Mouse (Mus musculus): Measurements from ENCODE around the gene Megf11.

Gene Megf11

GRCm38 (mm10) chr9:64600731-64601130 lies 215.3 kb downstream of the Megf11 start:
- no peak for DNase-seq (ENCODE audit: extremely low read depth, insufficient read length, low spot score)

- no peak for DNase-seq (ENCODE audit: extremely low read depth, insufficient read length, low spot score)
Measured at GRCm38 (mm10) chr9:64602895-64603294, 217.5 kb downstream of the Megf11 start.

DNA sequence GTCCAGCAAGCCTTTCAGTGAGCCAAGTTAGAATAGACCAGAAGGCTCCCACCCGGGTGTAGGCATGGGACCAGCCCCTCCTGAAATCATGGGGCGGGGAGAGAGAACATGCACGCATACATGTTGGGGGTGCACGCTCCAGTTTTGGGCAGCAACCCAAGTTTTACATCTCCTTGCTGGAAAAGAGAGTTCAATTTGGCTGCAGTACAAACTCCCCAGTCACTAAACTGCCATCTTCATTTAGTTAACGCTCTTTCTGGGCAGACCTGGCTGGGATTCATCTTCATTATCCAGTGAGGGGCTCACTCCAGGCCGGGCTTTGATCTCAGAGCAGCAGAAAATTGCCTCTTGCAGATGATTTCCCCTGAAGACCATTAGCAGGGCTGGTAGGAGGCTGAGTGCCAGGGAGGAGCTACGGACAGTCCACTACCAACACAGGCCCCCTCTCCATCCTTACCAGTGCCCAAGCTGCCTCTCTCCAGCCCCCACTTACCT lies 218.8 kb downstream of the Megf11 start:
- DNase-seq (ENCODE audit: extremely low read depth, insufficient read length, low spot score) = no peak

GRCm38 (mm10) chr9:64605077-64605714 lies 219.8 kb downstream of the Megf11 start:
- no peak for DNase-seq (ENCODE audit: extremely low read depth, insufficient read length, low spot score)

DNA sequence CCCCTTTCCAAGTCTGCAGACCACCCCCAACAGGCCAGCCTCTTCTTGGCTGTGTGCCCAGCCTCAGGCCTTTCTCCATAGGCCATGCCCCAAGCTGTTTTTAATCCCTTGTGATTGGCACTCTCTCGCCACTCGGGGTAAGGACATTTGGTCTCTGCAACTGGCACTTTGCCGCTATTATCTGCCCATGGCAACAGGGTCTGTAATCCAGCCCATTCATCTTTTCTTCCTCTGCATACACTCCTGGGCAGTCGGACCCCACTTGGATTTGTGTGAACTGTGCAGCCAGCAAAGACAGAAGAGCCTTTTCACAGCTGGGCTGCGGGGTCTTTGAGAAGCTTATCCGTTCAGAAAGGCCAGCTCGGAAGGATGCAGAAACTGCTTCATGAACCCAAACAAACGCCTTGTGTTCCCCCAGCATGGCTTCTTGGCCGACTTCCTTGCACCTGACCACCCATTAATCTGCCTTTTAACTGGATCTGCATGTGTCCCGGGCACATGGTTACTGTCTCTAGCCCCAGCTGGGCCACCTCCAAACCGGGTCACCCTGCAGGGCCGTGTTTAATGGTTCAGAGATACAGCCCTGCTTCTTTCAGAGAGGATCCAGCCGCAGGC lies 220.4 kb downstream of the Megf11 start:
- DNase-seq (ENCODE audit: extremely low read depth, insufficient read length, low spot score) = no peak

DNA sequence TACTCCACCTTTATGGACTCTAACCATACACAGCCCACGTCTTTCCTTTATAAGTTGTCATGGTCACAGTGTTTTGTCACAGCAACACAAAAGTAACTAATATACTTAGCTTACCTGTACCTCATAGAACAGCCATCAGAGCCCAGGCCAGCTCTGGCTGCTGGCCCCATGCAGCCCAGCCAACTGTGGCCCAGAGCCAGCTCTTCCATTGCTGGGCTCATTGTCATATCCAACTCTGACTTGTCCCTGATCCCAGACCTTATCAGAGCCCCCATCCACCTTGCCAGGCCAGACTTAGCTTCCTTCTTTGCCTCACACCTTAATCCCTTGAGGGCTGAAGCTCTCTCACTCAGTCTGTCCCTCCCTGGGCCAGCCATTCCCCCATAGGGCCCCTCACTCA lies 221.6 kb downstream of the Megf11 start:
- DNase-seq (ENCODE audit: extremely low read depth, insufficient read length, low spot score) = no peak

DNA sequence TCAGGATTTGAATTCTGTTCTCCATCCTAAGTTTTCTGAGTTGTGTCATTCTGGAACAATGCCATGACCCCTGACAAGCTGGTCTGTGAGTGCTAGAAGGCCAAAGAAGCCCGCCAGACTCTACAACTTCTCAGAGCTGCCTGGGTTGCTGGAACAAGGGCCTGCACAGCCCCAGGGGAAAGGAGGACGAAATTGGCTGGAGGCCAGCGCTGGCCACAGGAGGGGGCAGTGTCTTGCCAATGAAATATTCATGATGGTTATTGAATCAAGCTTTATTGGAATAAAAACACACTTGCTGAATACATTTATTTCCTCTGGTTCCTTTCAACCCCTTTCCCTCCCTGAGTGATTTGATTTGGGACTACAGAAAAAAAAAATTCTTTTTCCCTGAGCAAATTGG lies 224.1 kb downstream of the Megf11 start:
- peak; percentile 10 for DNase-seq (ENCODE audit: extremely low read depth, insufficient read length, low spot score)

GRCm38 (mm10) chr9:64612121-64612983 lies 226.9 kb downstream of the Megf11 start:
- DNase-seq (ENCODE audit: extremely low read depth, insufficient read length, low spot score) = no peak

- no peak for DNase-seq (ENCODE audit: extremely low read depth, insufficient read length, low spot score)
Measured at GRCm38 (mm10) chr9:64612984-64613649, 227.7 kb downstream of the Megf11 start.

- no peak for DNase-seq (ENCODE audit: extremely low read depth, insufficient read length, low spot score)
Measured at GRCm38 (mm10) chr9:64617413-64617812, 232.0 kb downstream of the Megf11 start.

- DNase-seq (ENCODE audit: extremely low read depth, insufficient read length, low spot score) = no peak
Measured at GRCm38 (mm10) chr9:64618433-64618832, 233.0 kb downstream of the Megf11 start.

GRCm38 (mm10) chr9:64619440-64619839 lies 234.0 kb downstream of the Megf11 start:
- no peak for DNase-seq (ENCODE audit: extremely low read depth, insufficient read length, low spot score)

- DNase-seq (ENCODE audit: extremely low read depth, insufficient read length, low spot score) = no peak
Measured at GRCm38 (mm10) chr9:64620596-64620995, 235.2 kb downstream of the Megf11 start.

GRCm38 (mm10) chr9:64621499-64622296 lies 236.3 kb downstream of the Megf11 start:
- no peak for DNase-seq (ENCODE audit: extremely low read depth, insufficient read length, low spot score)

DNA sequence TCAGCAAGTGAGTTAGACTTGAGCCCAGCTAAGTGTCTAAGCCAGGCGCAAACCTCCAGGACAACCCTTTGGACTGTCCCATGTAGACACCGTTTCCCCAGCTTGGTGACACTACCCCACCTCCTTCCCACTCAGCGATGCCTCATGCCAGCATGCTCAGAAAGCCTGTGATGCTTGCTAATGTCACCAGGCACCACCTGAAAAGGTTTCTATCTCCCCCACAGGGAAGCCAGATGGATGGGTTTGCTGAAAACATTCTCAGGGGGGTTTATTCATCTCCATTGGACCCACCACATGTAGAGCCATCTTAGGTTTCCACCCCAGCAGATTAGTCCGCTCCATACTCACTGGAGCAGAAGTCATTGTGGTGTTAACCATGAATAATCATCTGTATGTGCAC lies 237.9 kb downstream of the Megf11 start:
- no peak for DNase-seq (ENCODE audit: extremely low read depth, insufficient read length, low spot score)

GRCm38 (mm10) chr9:64624536-64624935 lies 239.1 kb downstream of the Megf11 start:
- no peak for DNase-seq (ENCODE audit: extremely low read depth, insufficient read length, low spot score)

DNA sequence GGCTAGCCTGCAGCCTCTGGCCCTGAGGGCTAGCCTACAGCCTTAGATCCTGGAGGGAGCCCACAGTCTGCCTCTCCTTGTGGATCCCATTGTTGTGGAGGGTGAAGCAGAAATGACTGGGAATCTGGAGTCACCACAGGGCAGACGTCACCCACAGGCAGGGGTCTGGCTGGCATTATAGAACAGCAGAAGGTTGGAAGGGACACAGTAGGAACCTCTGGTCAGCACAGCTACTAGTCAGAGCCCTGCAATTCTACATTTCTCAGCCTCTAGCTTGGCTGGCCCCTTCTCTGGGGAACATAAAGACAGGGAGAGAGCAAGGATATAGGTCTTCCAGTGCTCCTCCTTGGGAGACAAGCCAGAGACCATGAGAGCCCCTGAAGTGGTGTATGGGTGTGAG lies 244.4 kb downstream of the Megf11 start:
- no peak for DNase-seq (ENCODE audit: extremely low read depth, insufficient read length, low spot score)

- DNase-seq (ENCODE audit: extremely low read depth, insufficient read length, low spot score) = no peak
Measured at GRCm38 (mm10) chr9:64633169-64633568, 247.7 kb downstream of the Megf11 start.

GRCm38 (mm10) chr9:64636111-64636510 lies 250.7 kb downstream of the Megf11 start:
- DNase-seq (ENCODE audit: extremely low read depth, insufficient read length, low spot score) = no peak

- DNase-seq (ENCODE audit: extremely low read depth, insufficient read length, low spot score) = no peak
Measured at GRCm38 (mm10) chr9:64636961-64637360, 251.5 kb downstream of the Megf11 start.

Measured in 3134 (cell line).